Mouse (Mus musculus) kidney, embryonic 16.5 days (tissue): ENCODE results near the gene Nav2. TPM values are rescaled to one million over a fixed set of nuclear protein-coding genes. Genes with fewer than 3 reads are reported as not detected.

Experiments used
- ATAC-seq: fragments of 200-750 bp; cut with Nextera tagmentation; 2 replicates; pipeline ENCODE4 v1.8.0; 2017; ENCODE audit warnings: moderate TSS enrichment; ENCODE audit not compliant: low FRiP score, low TSS enrichment
- H3K27ac ChIP-seq: fragments of 300-500 bp; sonication (generic); 2 replicates; pipeline ENCODE4 v1.5.1; 2014; ENCODE audit warnings: low read length
- H3K27me3 ChIP-seq: fragments of 300-500 bp; sonication (generic); 2 replicates; pipeline ENCODE4 v1.6.1; 2014; ENCODE audit warnings: low read length, control low read depth, mixed read lengths; ENCODE audit not compliant: insufficient read depth
- H3K36me3 ChIP-seq: fragments of 300-500 bp; sonication (generic); 2 replicates; pipeline ENCODE4 v1.6.1; 2014; ENCODE audit warnings: low read length, control low read depth, mixed read lengths; ENCODE audit not compliant: insufficient read depth
- H3K4me1 ChIP-seq: fragments of 300-500 bp; sonication (generic); 2 replicates; pipeline ENCODE4 v1.6.1; 2014; ENCODE audit warnings: low read length, control low read depth, mixed read lengths; ENCODE audit not compliant: insufficient read depth
- H3K4me2 ChIP-seq: fragments of 300-500 bp; sonication (generic); replicated peaks from 2 replicates; pipeline ENCODE4 v1.6.1; 2014; ENCODE audit warnings: low read depth, low read length
- H3K4me3 ChIP-seq: fragments of 300-500 bp; sonication (generic); 2 replicates; pipeline ENCODE4 v1.5.1; 2014; ENCODE audit warnings: mild to moderate bottlenecking, low read length
- H3K9ac ChIP-seq: fragments of 300-500 bp; sonication (generic); replicated peaks from 2 replicates; pipeline ENCODE4 v1.6.1; 2014; ENCODE audit warnings: low read length
- H3K9me3 ChIP-seq: fragments of 300-500 bp; sonication (generic); 2 replicates; pipeline ENCODE4 v1.6.1; 2016; ENCODE audit warnings: low read length, control low read depth
- WGBS: fragments of 180-500 bp; shearing (Covaris S2); extraction: QIAGEN DNeasy Blood & Tissue Kit; methylation state at CpG from one replicate; pipeline ENCODE4 v1.1.7; 2014; 5-methylcytosine and 5-hydroxymethylcytosine counted together
- polyA plus RNA-seq: library from polyadenylated mRNA; unstranded; fragments of >200 nt; fragmentation: Nextera tagmentation; extraction: Ambion mirVana; gene quantifications from 2 replicates; pipeline ENCODE4 v1.2.1, GENCODE M21; 2015

The Nav2 gene
- polyA plus RNA-seq, 1 experiment from 2014 or later = 22.6 TPM

- WGBS = 73% methylated on average over 5 of the region's 5 CpGs
- no peak overlapping the region for H3K9ac ChIP-seq
- no peak overlapping the region for H3K4me3 ChIP-seq
- no peaks in the 10 kb centered on the region for H3K27me3 ChIP-seq
- no peaks in the 10 kb centered on the region for H3K36me3 ChIP-seq
- H3K4me1 ChIP-seq = peaks cover 27% of the 10 kb centered on the region
- no peak for ATAC-seq
- H3K4me2 ChIP-seq = no peak overlapping the region
- no peak overlapping the region for H3K27ac ChIP-seq
- no peaks in the 10 kb centered on the region for H3K9me3 ChIP-seq
These were observed 401.2 kb downstream of the Nav2 start for GRCm38 (mm10) chr7:49309746-49310145.

- no peak overlapping the region for H3K4me3 ChIP-seq
These were observed 405.4 kb downstream of the Nav2 start for GRCm38 (mm10) chr7:49313945-49314344.

GRCm38 (mm10) chr7:49315033-49315432 is 406.5 kb downstream of the Nav2 start:
- 80% methylated on average over 3 of the region's 3 CpGs for WGBS
- no peak overlapping the region for H3K4me3 ChIP-seq
- H3K36me3 ChIP-seq = no peaks in the 10 kb centered on the region
- H3K4me1 ChIP-seq = peaks cover 21% of the 10 kb centered on the region; the same call in 1 of the 2 replicates
- no peaks in the 10 kb centered on the region for H3K27me3 ChIP-seq
- no peak overlapping the region for H3K4me2 ChIP-seq
- no peak overlapping the region for H3K27ac ChIP-seq
- no peak for ATAC-seq
- H3K9me3 ChIP-seq = no peaks in the 10 kb centered on the region
- H3K9ac ChIP-seq = no peak overlapping the region

More at GRCm38 (mm10) chr7:49313945-49314344, 405.4 kb downstream of the Nav2 start:
- ATAC-seq = no peak
- Histone ChIP-seq H3K4me1 (peaks cover 21% of the 10 kb centered on the region; the same call in 1 of the 2 replicates), H3K9me3 (no peaks in the 10 kb centered on the region), H3K4me2 (no peak overlapping the region), H3K27ac (no peak overlapping the region), H3K9ac (no peak overlapping the region), H3K27me3 (no peaks in the 10 kb centered on the region), H3K36me3 (no peaks in the 10 kb centered on the region)
- 69% methylated on average over 7 of the region's 7 CpGs for WGBS

GRCm38 (mm10) chr7:49316600-49316999 is 408.1 kb downstream of the Nav2 start:
- H3K9ac ChIP-seq = no peak overlapping the region
- H3K4me2 ChIP-seq = no peak overlapping the region
- ATAC-seq = no peak
- WGBS = 88% methylated on average over 3 of the region's 3 CpGs
- H3K36me3 ChIP-seq = no peaks in the 10 kb centered on the region
- no peaks in the 10 kb centered on the region for H3K9me3 ChIP-seq
- no peak overlapping the region for H3K4me3 ChIP-seq
- H3K4me1 ChIP-seq = peaks cover 29% of the 10 kb centered on the region
- H3K27me3 ChIP-seq = no peaks in the 10 kb centered on the region
- H3K27ac ChIP-seq = no peak overlapping the region

GRCm38 (mm10) chr7:49318183-49318897 is 409.8 kb downstream of the Nav2 start:
- Histone ChIP-seq H3K4me3 (no peak overlapping the region), H3K36me3 (no peaks in the 10 kb centered on the region), H3K27ac (peak overlapping the region; percentile 13), H3K4me1 (peaks cover 29% of the 10 kb centered on the region), H3K4me2 (no peak overlapping the region), H3K9ac (no peak overlapping the region), H3K27me3 (no peaks in the 10 kb centered on the region), H3K9me3 (no peaks in the 10 kb centered on the region)
- WGBS = 63% methylated on average over 15 of the region's 15 CpGs
- peak; percentile 47; the same call in 1 of the 2 replicates for ATAC-seq

- Histone ChIP-seq H3K27me3 (no peaks in the 10 kb centered on the region), H3K27ac (no peak overlapping the region; the same call in 1 of the 2 replicates), H3K4me1 (peaks cover 27% of the 10 kb centered on the region), H3K4me2 (no peak overlapping the region), H3K9ac (no peak overlapping the region), H3K36me3 (no peaks in the 10 kb centered on the region), H3K4me3 (no peak overlapping the region), H3K9me3 (no peaks in the 10 kb centered on the region)
- ATAC-seq = no peak
- 73% methylated on average over 8 of the region's 8 CpGs for WGBS
These were observed 410.4 kb downstream of the Nav2 start for GRCm38 (mm10) chr7:49318898-49319293.

- Histone ChIP-seq H3K27me3 (no peaks in the 10 kb centered on the region), H3K27ac (no peak overlapping the region), H3K4me3 (no peak overlapping the region), H3K4me2 (no peak overlapping the region), H3K9me3 (no peaks in the 10 kb centered on the region), H3K9ac (no peak overlapping the region), H3K4me1 (peaks cover 25% of the 10 kb centered on the region), H3K36me3 (no peaks in the 10 kb centered on the region)
- ATAC-seq = no peak
- WGBS = 78% methylated on average over 1 of the region's 1 CpGs
These were observed 411.5 kb downstream of the Nav2 start for GRCm38 (mm10) chr7:49319981-49320380.

GRCm38 (mm10) chr7:49321124-49321531 is 412.6 kb downstream of the Nav2 start:
- Histone ChIP-seq H3K4me1 (peaks cover 30% of the 10 kb centered on the region), H3K9ac (no peak overlapping the region), H3K36me3 (no peaks in the 10 kb centered on the region), H3K4me3 (no peak overlapping the region), H3K9me3 (no peaks in the 10 kb centered on the region), H3K27ac (peak overlapping the region; percentile 20), H3K4me2 (no peak overlapping the region), H3K27me3 (no peaks in the 10 kb centered on the region)
- peak; percentile 65 for ATAC-seq
- 42% methylated on average over 8 of the region's 8 CpGs for WGBS

GRCm38 (mm10) chr7:49322179-49322578 is 413.7 kb downstream of the Nav2 start:
- Histone ChIP-seq H3K9ac (no peak overlapping the region), H3K4me3 (no peak overlapping the region), H3K27me3 (no peaks in the 10 kb centered on the region), H3K4me1 (peaks cover 36% of the 10 kb centered on the region), H3K4me2 (no peak overlapping the region), H3K36me3 (no peaks in the 10 kb centered on the region), H3K9me3 (no peaks in the 10 kb centered on the region), H3K27ac (no peak overlapping the region)
- WGBS = 93% methylated on average over 2 of the region's 2 CpGs
- no peak for ATAC-seq

GRCm38 (mm10) chr7:49324575-49324974 is 416.1 kb downstream of the Nav2 start:
- H3K9ac ChIP-seq = no peak overlapping the region
- peaks cover 22% of the 10 kb centered on the region for H3K4me1 ChIP-seq
- ATAC-seq = no peak
- H3K27ac ChIP-seq = no peak overlapping the region
- no peaks in the 10 kb centered on the region for H3K9me3 ChIP-seq
- no peaks in the 10 kb centered on the region for H3K36me3 ChIP-seq
- no peaks in the 10 kb centered on the region for H3K27me3 ChIP-seq
- H3K4me2 ChIP-seq = no peak overlapping the region
- no peak overlapping the region for H3K4me3 ChIP-seq
- WGBS = 97% methylated on average over 2 of the region's 2 CpGs
